Mouse (Mus musculus) cortical plate, adult 2 months (tissue): Measurements from ENCODE around the gene Itpripl2. TPM values are rescaled to one million over a fixed set of nuclear protein-coding genes. Genes with fewer than 3 reads are reported as not detected.

Experiments used
- H3K27ac ChIP-seq: fragments of 200-500 bp; 2 replicates; pipeline ENCODE4 v1.5.1; 2012; ENCODE audit warnings: low read length, control low read depth, inconsistent platforms; ENCODE audit not compliant: insufficient read depth
- H3K4me1 ChIP-seq: fragments of 200-500 bp; 2 replicates; pipeline ENCODE4 v1.6.1; 2011; ENCODE audit warnings: low read length; ENCODE audit not compliant: control insufficient read depth, insufficient read depth
- H3K4me3 ChIP-seq: fragments of 200-500 bp; 2 replicates; pipeline ENCODE4 v1.5.1; 2011; ENCODE audit warnings: mild to moderate bottlenecking, low read length, control low read depth; ENCODE audit not compliant: insufficient read depth
- CTCF ChIP-seq: fragments of 200-500 bp; IDR thresholded peaks from 2 replicates; pipeline ENCODE4 v1.5.1; 2011; ENCODE audit warnings: mild to moderate bottlenecking, control low read depth, low read length; ENCODE audit not compliant: insufficient read depth; ENCODE audit errors: extremely low read depth
- POLR2A ChIP-seq: fragments of 200-500 bp; IDR thresholded peaks from 2 replicates; pipeline ENCODE4 v1.6.1; 2011; ENCODE audit warnings: mild to moderate bottlenecking, low read length, control low read depth; ENCODE audit not compliant: insufficient read depth; ENCODE audit errors: extremely low read depth
- polyA plus RNA-seq: library from polyadenylated mRNA; depleted of rRNA; stranded (reverse); fragments of >200 nt; gene quantifications from 2 replicates; pipeline ENCODE4 v1.2.3, GENCODE M21; 2012

The Itpripl2 gene
- polyA plus RNA-seq, 1 experiment: 2.6 TPM

- H3K4me3 ChIP-seq: no peak overlapping the region
- TF ChIP-seq CTCF (no peak), POLR2A (no peak)
- no peaks in the 10 kb centered on the region for H3K4me1 ChIP-seq
- H3K27ac ChIP-seq: no peak overlapping the region
These were observed 16.8 kb upstream of the Itpripl2 start for GRCm38 (mm10) chr7:118508556-118508955.

GRCm38 (mm10) chr7:118503844-118504243, 12.1 kb upstream of the Itpripl2 start:
- TF ChIP-seq CTCF (no peak), POLR2A (no peak)
- H3K4me3 ChIP-seq: no peak overlapping the region

GRCm38 (mm10) chr7:118502333-118502732, 10.6 kb upstream of the Itpripl2 start:
- Histone ChIP-seq H3K27ac (no peak overlapping the region), H3K4me1 (no peaks in the 10 kb centered on the region), H3K4me3 (no peak overlapping the region)
- TF ChIP-seq POLR2A (no peak), CTCF (no peak)

More at GRCm38 (mm10) chr7:118503844-118504243, 12.1 kb upstream of the Itpripl2 start:
- Histone ChIP-seq H3K27ac (no peak overlapping the region), H3K4me1 (no peaks in the 10 kb centered on the region)

GRCm38 (mm10) chr7:118499784-118500435, 8.1 kb upstream of the Itpripl2 start:
- Histone ChIP-seq H3K4me1 (no peaks in the 10 kb centered on the region), H3K4me3 (no peak overlapping the region), H3K27ac (no peak overlapping the region)
- TF ChIP-seq CTCF: no peak
- TF ChIP-seq POLR2A: no peak

GRCm38 (mm10) chr7:118498984-118499783, 7.4 kb upstream of the Itpripl2 start:
- TF ChIP-seq CTCF (no peak), POLR2A (no peak)
- Histone ChIP-seq H3K4me1 (no peaks in the 10 kb centered on the region), H3K4me3 (no peak overlapping the region), H3K27ac (no peak overlapping the region)

GRCm38 (mm10) chr7:118494892-118495579, 3.3 kb upstream of the Itpripl2 start:
- Histone ChIP-seq H3K4me3 (no peak overlapping the region), H3K4me1 (no peaks in the 10 kb centered on the region), H3K27ac (no peak overlapping the region)
- TF ChIP-seq POLR2A (no peak), CTCF (no peak)

GRCm38 (mm10) chr7:118493892-118494291, 2.1 kb upstream of the Itpripl2 start:
- H3K4me3 ChIP-seq: no peak overlapping the region
- no peak for TF ChIP-seq POLR2A
- TF ChIP-seq CTCF: no peak
- no peak overlapping the region for H3K27ac ChIP-seq
- H3K4me1 ChIP-seq: no peaks in the 10 kb centered on the region

GRCm38 (mm10) chr7:118490666-118491430, 927 bp downstream of the Itpripl2 start:
- TF ChIP-seq CTCF: no peak
- no peak for TF ChIP-seq POLR2A
- Histone ChIP-seq H3K4me3 (peak overlapping the region; percentile 26), H3K27ac (peak overlapping the region; percentile 80)

More at GRCm38 (mm10) chr7:118490666-118491430, 927 bp downstream of the Itpripl2 start:
- no peaks in the 10 kb centered on the region for H3K4me1 ChIP-seq
